Comparison of ENCODE assay signal across 17 mouse cellular contexts in the genomic region with DNA sequence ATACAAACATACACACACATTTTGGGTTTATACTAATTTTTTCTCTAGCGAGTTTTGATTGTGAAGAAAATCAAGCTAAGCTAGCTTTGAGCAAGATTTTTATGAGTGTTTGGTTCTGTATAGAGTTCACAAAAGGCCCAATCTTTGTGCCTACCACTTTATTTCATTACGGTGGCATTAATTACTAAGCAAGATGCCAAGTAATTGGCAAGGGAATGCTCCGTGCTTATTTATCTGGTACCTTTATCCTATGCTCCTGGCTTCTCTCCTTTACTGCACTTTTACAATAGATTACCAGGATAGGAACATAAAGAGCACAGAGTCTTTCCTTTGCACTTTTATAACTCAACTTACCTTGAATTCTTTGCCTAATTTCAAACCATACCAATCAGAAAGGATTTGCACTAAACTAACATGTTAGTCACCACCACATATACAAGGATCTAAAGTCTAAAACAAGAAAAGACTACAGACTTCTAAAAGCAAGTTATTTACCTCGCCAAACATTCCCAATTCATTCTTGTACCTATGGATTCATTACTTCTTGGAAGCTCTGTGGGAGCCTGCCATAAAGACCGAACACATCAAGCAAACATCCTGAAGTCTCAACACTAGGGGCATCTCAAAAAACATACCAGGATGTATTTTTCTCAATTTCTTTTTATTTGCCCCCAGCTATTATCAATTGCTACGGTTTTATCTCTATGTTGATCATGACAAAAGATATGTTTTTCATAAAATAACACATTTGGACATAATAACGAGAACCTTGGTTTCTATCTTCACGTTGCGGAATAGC.
"Had no signal": no experiment of that assay in that cellular context is flagged by ENCODE, and none has a peak within 500 bp of the region (broad histone marks: within the 10 kb centered on the region; RNA-seq: fewer than 3 reads in every experiment).

No protein-coding gene starts in this region.

- H3K4me1 ChIP-seq: limb, embryonic 13.5 days; liver, embryonic 12.5 days; liver, embryonic 15.5 days; lung, embryonic 15.5 days; stomach, embryonic 15.5 days had no signal

- H3K4me3 ChIP-seq: limb, embryonic 10.5 days; limb, embryonic 13.5 days; liver, embryonic 12.5 days; liver, embryonic 15.5 days; lung, embryonic 15.5 days; stomach, embryonic 15.5 days had no signal

- H3K27ac ChIP-seq: limb, embryonic 10.5 days; limb, embryonic 13.5 days; liver, embryonic 12.5 days; liver, embryonic 15.5 days; lung, embryonic 15.5 days; stomach, embryonic 15.5 days had no signal

- H3K9ac ChIP-seq: limb, embryonic 13.5 days; liver, embryonic 12.5 days; liver, embryonic 15.5 days; lung, embryonic 15.5 days; stomach, embryonic 15.5 days had no signal

- H3K27me3 ChIP-seq: limb, embryonic 13.5 days; liver, embryonic 12.5 days; liver, embryonic 15.5 days; lung, embryonic 15.5 days; stomach, embryonic 15.5 days had no signal

- H3K36me3 ChIP-seq: limb, embryonic 10.5 days; limb, embryonic 13.5 days; liver, embryonic 12.5 days; liver, embryonic 15.5 days; lung, embryonic 15.5 days; stomach, embryonic 15.5 days had no signal

- H3K4me2 ChIP-seq: limb, embryonic 13.5 days; liver, embryonic 12.5 days; liver, embryonic 15.5 days; lung, embryonic 15.5 days; midbrain, embryonic 11.5 days; stomach, embryonic 15.5 days had no signal

- H3K9me3 ChIP-seq: limb, embryonic 10.5 days; limb, embryonic 13.5 days; liver, embryonic 12.5 days; liver, embryonic 15.5 days; lung, embryonic 15.5 days; stomach, embryonic 15.5 days had no signal

- DNase-seq: kidney, adult 9 months; kidney, postnatal 14 days; kidney, postnatal 4 days; liver; lung, adult 18-20 months; lung, postnatal 10 days; lung, postnatal 4 days; midbrain, embryonic 14.5 days; spleen, adult 18-20 months; thymus, postnatal 25 days had no signal

- ATAC-seq: liver, embryonic 12.5 days had no signal
